Mouse (Mus musculus) central nervous system, embryonic 18 days (tissue): ENCODE data around the gene Gm3500. TPM values are rescaled to one million over a fixed set of nuclear protein-coding genes. Genes with fewer than 3 reads are reported as not detected.

Experiments
- polyA plus RNA-seq: library from polyadenylated mRNA; depleted of rRNA; stranded (reverse); fragments of >200 nt; gene quantifications from 2 replicates; pipeline ENCODE4 v1.2.3, GENCODE M21; 2012; rRNA removed

Gene Gm3500
- polyA plus RNA-seq: 3.0 and 4.6 TPM in 2 replicates

DNA sequence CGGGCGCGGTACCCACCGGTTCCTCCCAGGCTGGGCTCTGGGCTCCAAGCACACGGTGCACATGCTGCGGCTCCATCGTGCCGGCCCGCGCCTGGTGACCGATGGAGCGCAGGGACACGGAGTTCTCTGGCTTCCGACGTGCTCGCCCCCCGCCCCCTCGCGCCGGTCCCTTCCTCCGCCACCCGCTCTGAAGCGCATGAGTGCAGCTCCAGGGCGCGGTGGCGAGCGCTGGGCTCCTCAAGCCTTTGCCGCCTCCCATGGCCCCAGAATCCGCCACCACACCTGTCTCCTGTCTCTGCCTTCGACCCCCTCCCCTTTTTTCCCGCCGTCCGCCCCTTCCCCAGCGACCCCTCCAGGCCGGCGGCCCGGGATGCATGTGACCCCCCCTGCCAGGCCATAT, at the start of gene Gm3500:
TSS of gene Gm3500 (minus strand) at position 101 of the 400 bp plus-strand sequence.

DNA sequence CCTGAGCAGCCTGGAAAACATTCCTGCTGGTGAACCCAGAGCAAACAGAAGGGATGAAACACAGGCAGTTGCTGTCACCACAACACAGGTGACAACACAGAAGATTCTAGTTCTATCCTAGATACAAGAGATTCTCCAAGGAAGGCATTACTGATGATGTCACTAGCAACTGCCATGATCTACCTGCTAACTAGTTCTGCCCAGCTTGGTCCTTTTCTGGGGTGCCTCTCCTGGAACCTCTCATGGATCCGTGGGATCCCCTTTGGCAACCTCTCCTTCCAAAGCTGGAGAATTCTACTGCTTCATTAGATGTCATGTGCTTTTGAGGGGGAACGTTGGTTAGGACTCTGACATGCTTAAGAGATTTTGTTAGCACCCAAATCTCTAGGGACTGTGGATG, 54.0 kb downstream of the Gm3500 start, which contains the start of gene Gm3542:
TSS of gene Gm3542 (minus strand) at position 101 of the 400 bp plus-strand sequence.

Other genes with a start within 250 kb of the Gm3500 start
- not detected in 2 replicates for gene Gm3317, start 224.5 kb downstream of the Gm3500 start, polyA plus RNA-seq
- not detected in 2 replicates for gene Gm8271, start 203.3 kb downstream of the Gm3500 start, polyA plus RNA-seq
- gene Gm3526, start 128.5 kb downstream of the Gm3500 start, polyA plus RNA-seq: not detected in 2 replicates
- not detected in 2 replicates for gene Gm3542, start 54.1 kb downstream of the Gm3500 start, polyA plus RNA-seq
- gene Gm3194, start 66.4 kb upstream of the Gm3500 start, polyA plus RNA-seq: 0.23 and 5.4 TPM in 2 replicates
- 0.04 TPM in 1 of 2 replicates, not detected in the other for gene Gm8246, start 88.8 kb upstream of the Gm3500 start, polyA plus RNA-seq
- gene Gm3187, start 95.2 kb upstream of the Gm3500 start, polyA plus RNA-seq: 0.12 TPM in 1 of 2 replicates, not detected in the other
- gene Gm3488, start 112.6 kb upstream of the Gm3500 start, polyA plus RNA-seq: 18.5 and 20.0 TPM in 2 replicates
- 0.14 and 0.20 TPM in 2 replicates for gene Gm3532, start 149.4 kb upstream of the Gm3500 start, polyA plus RNA-seq
- gene Gm8265, start 244.0 kb upstream of the Gm3500 start, polyA plus RNA-seq: not detected in 2 replicates